Mouse (Mus musculus) G1E (cell line): Measurements from ENCODE around the gene Ncf1. TPM values are rescaled to one million over a fixed set of nuclear protein-coding genes. Genes with fewer than 3 reads are reported as not detected.

Experiments
- ATAC-seq: 2 replicates; pipeline ENCODE4 v1.8.0; 2016; ENCODE audit warnings: mild to moderate bottlenecking; ENCODE audit not compliant: insufficient number of reproducible peaks, poor library complexity, low FRiP score, severe bottlenecking; ENCODE audit errors: extremely low read depth
- DNase-seq: peaks from one replicate; pipeline ENCODE4 v3.0.0; 2012; ENCODE audit warnings: low spot score
- H3K27me3 ChIP-seq: 2 replicates; pipeline ENCODE4 v1.6.1; 2012; ENCODE audit warnings: mild to moderate bottlenecking, low read length, inconsistent platforms; ENCODE audit not compliant: insufficient read depth
- H3K36me3 ChIP-seq: replicated peaks from 2 replicates; pipeline ENCODE3; 2012; ENCODE audit warnings: mild to moderate bottlenecking, inconsistent platforms
- H3K4me1 ChIP-seq: 2 replicates; pipeline ENCODE4 v1.6.1; 2012; ENCODE audit warnings: low read depth, low read length, inconsistent platforms, mixed read lengths; ENCODE audit not compliant: insufficient read depth
- H3K4me3 ChIP-seq: 2 replicates; pipeline ENCODE4 v1.5.1; 2012; ENCODE audit warnings: low read depth, mild to moderate bottlenecking, inconsistent platforms, low read length, moderate library complexity, mixed read lengths
- H3K9me3 ChIP-seq: replicated peaks from 2 replicates; pipeline ENCODE4 v1.6.1; 2012; ENCODE audit warnings: inconsistent platforms
- CTCF ChIP-seq: IDR thresholded peaks from 2 replicates; pipeline ENCODE4 v1.5.1; 2012; ENCODE audit warnings: low read depth, low read length, inconsistent platforms, mixed read lengths
- GATA1 ChIP-seq: IDR thresholded peaks from 2 replicates; pipeline ENCODE4 v1.6.1; 2012; ENCODE audit warnings: borderline replicate concordance, low read length, inconsistent platforms, mixed read lengths
- GATA2 ChIP-seq: IDR thresholded peaks from 2 replicates; pipeline ENCODE4 v1.6.1; 2012; ENCODE audit warnings: low read depth, low read length, inconsistent platforms, borderline replicate concordance
- POLR2AphosphoS5 ChIP-seq: IDR thresholded peaks from 2 replicates; pipeline ENCODE4 v1.6.1; 2012; ENCODE audit warnings: low read depth, low read length, inconsistent platforms; ENCODE audit not compliant: insufficient replicate concordance
- TAL1 ChIP-seq: conservative IDR thresholded peaks from 2 replicates; pipeline ENCODE4 v1.6.1; 2012; ENCODE audit warnings: low read depth, low read length, inconsistent platforms, mixed read lengths
- polyA plus RNA-seq: library from polyadenylated mRNA; stranded (reverse); fragments of >175 nt; gene quantifications from 2 replicates; pipeline ENCODE4 v1.2.3, GENCODE M21; 2012
- total RNA-seq, 2 experiments: library from RNA; stranded (forward) in 1 of 2; stranded (reverse) in 1 of 2; fragments of 200-1000 nt in 1 of 2; fragments of >200 nt in 1 of 2; fragmentation: Nextera tagmentation in 1 of 2; gene quantifications; 2 replicates each; pipeline ENCODE4 v1.2.3; 2014 to 2017

Ncf1 gene
- total RNA-seq (2014; fragmentation: Nextera tagmentation), result 20.7 and 22.0 TPM in 2 replicates
- 2.0 and 3.0 TPM in 2 replicates for total RNA-seq (2017)
- polyA plus RNA-seq, result 27.8 and 29.9 TPM in 2 replicates

DNA sequence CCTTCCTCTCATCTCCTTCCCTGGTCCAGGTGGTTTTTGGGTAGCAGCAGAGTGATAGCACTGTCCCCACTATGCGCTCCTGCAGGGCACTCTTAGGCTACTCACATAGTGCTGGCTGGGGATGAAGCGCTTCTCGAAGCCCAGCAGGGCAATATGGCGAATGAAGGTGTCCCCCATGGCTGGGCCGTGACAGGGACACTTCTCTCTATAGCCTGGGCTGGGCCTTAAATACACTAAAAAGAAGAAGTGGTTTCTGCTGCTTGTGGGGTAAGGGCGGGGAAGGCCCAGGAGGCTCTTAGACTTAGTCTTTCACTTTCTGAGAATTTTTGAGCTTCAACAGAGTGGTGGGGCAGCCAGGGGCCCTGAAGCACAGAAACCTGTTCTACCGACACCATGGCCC lies at the start of gene Ncf1:
TSS of gene Ncf1 (minus strand) at position 235 of the 400 bp plus-strand sequence.
- peaks cover 68% of the 10 kb centered on the region for H3K4me1 ChIP-seq
- H3K36me3 ChIP-seq, result peaks cover 6% of the 10 kb centered on the region
- peaks cover 8% of the 10 kb centered on the region for H3K27me3 ChIP-seq
- ATAC-seq (0 out of 2 replicates have a peak, but pooled peaks have one; percentile 32), DNase-seq (peak; percentile 73)
- H3K4me3 ChIP-seq, result peak within 1 kb of the TSS; percentile 57; the same call in 1 of the 2 replicates
- H3K9me3 ChIP-seq, result no peaks in the 10 kb centered on the region
- TF ChIP-seq POLR2AphosphoS5 (no peak), TAL1 (no peak), GATA2 (no peak), GATA1 (no peak), CTCF (no peak)

- no peak for DNase-seq
- H3K36me3 ChIP-seq, result peaks cover 95% of the 10 kb centered on the region
- H3K9me3 ChIP-seq, result no peaks in the 10 kb centered on the region
- H3K4me3 ChIP-seq, result no peak overlapping the region
- H3K27me3 ChIP-seq, result no peaks in the 10 kb centered on the region
- TF ChIP-seq GATA2 (no peak), GATA1 (no peak), CTCF (no peak), POLR2AphosphoS5 (no peak), TAL1 (no peak)
- H3K4me1 ChIP-seq, result peaks cover 20% of the 10 kb centered on the region
- no peak for ATAC-seq
These were observed 47.7 kb upstream of the Ncf1 start for GRCm38 (mm10) chr5:134277109-134277508.

- H3K4me1 ChIP-seq, result peaks cover 18% of the 10 kb centered on the region
- H3K9me3 ChIP-seq, result no peaks in the 10 kb centered on the region
- ATAC-seq, result no peak
- H3K36me3 ChIP-seq, result peaks cover 98% of the 10 kb centered on the region
- no peak for TF ChIP-seq TAL1
- TF ChIP-seq GATA2, result no peak
- no peak for TF ChIP-seq CTCF
- no peak for TF ChIP-seq POLR2AphosphoS5
- no peak for TF ChIP-seq GATA1
- H3K4me3 ChIP-seq, result no peak overlapping the region
- H3K27me3 ChIP-seq, result no peaks in the 10 kb centered on the region
- no peak for DNase-seq
These were observed 46.1 kb upstream of the Ncf1 start for GRCm38 (mm10) chr5:134275556-134275955.

DNA sequence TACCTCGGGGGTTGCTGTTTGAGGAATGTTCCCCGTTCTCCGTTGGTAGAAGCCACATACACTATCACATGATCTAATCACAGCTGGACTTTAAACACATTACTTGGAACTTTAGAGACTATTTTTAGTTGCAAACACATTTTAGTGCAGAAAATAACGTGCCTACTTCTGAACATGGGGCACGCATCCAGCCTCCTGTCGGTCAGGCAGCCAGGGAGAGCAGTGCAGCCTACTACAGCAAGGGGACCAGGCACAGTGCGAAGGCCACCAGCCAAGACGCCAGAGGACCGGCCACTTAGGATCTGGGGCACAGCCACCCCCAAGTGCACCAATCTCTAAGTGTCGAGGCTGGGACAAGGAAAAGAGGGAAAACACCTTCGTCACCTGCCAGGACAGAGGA lies 45.6 kb upstream of the Ncf1 start:
- Histone ChIP-seq H3K9me3 (no peaks in the 10 kb centered on the region), H3K36me3 (peaks cover 98% of the 10 kb centered on the region), H3K27me3 (no peaks in the 10 kb centered on the region)

DNA sequence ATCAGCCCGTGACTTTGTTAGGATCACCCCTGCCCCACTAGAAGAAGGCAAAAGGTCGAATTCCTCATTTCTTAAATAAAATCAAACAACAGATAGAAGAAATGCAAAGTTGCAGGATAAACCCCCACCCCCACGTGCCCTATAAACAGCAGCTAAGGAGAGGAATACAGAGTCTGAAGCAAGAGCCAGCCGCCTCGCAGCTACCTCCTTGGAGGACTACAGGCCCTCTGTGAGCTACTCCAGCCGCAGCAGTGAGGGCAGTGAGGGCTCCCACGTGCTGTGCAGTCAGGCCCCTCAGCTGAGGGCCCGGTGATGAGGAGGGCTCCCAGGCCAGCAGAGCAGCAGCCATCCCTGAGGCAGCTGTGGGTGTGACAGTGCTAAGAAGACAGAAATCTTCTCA lies 44.3 kb upstream of the Ncf1 start:
- Histone ChIP-seq H3K4me1 (peaks cover 18% of the 10 kb centered on the region), H3K9me3 (no peaks in the 10 kb centered on the region), H3K36me3 (peaks cover 98% of the 10 kb centered on the region), H3K27me3 (no peaks in the 10 kb centered on the region), H3K4me3 (no peak overlapping the region)
- no peak for TF ChIP-seq CTCF
- no peak for TF ChIP-seq GATA1
- TF ChIP-seq GATA2, result no peak
- TF ChIP-seq TAL1, result no peak
- TF ChIP-seq POLR2AphosphoS5, result no peak
- ATAC-seq, result no peak
- no peak for DNase-seq

More for the DNA sequence above, 45.6 kb upstream of the Ncf1 start:
- TF ChIP-seq TAL1 (no peak), POLR2AphosphoS5 (no peak), GATA2 (no peak), CTCF (no peak), GATA1 (no peak)
- ATAC-seq (no peak), DNase-seq (no peak)
- peaks cover 18% of the 10 kb centered on the region for H3K4me1 ChIP-seq
- H3K4me3 ChIP-seq, result no peak overlapping the region

GRCm38 (mm10) chr5:134272761-134273160 lies 43.3 kb upstream of the Ncf1 start:
- no peak for TF ChIP-seq GATA2
- no peak for TF ChIP-seq TAL1
- TF ChIP-seq CTCF, result no peak
- no peak for TF ChIP-seq GATA1
- TF ChIP-seq POLR2AphosphoS5, result no peak
- no peaks in the 10 kb centered on the region for H3K27me3 ChIP-seq
- H3K4me1 ChIP-seq, result peaks cover 18% of the 10 kb centered on the region
- no peak overlapping the region for H3K4me3 ChIP-seq
- H3K9me3 ChIP-seq, result no peaks in the 10 kb centered on the region
- H3K36me3 ChIP-seq, result peaks cover 98% of the 10 kb centered on the region
- ATAC-seq (no peak), DNase-seq (no peak)
